Mouse (Mus musculus): ENCODE measurements around the gene Gm45062. TPM values are rescaled to one million over a fixed set of nuclear protein-coding genes. Genes with fewer than 3 reads are reported as not detected.

Gm45062 gene
- total and polyA plus RNA-seq, 2 experiments from 2014 or later, result 2.5 to 8.1 TPM

- no peaks in the 10 kb centered on the region for H3K4me1 ChIP-seq (ENCODE audit: insufficient read depth, low read length)
- H3K9me3 ChIP-seq (ENCODE audit: low read length), result no peaks in the 10 kb centered on the region
- TF ChIP-seq CTCF (IDR thresholded peaks at IDR 0.05), result no peak
- no peak for DNase-seq (ENCODE audit: low spot score)
- H3K9ac ChIP-seq (replicated peaks; ENCODE audit: low read length, poor library complexity, severe bottlenecking), result no peak overlapping the region
- H3K27me3 ChIP-seq (ENCODE audit: insufficient read depth, low read length), result no peaks in the 10 kb centered on the region
- WGBS, result 86% methylated on average over 7 of the region's 7 CpGs
- no peak overlapping the region for H3K4me3 ChIP-seq (ENCODE audit: low read depth, low read length)
- no peak overlapping the region for H3K4me2 ChIP-seq (ENCODE audit: low read depth, low read length, poor library complexity, severe bottlenecking)
- ATAC-seq (ENCODE audit: low FRiP score), result no peak
- no peak overlapping the region for H3K27ac ChIP-seq (ENCODE audit: low read depth, low read length)
- H3K36me3 ChIP-seq (ENCODE audit: insufficient read depth, low read length), result peaks cover 15% of the 10 kb centered on the region
These were observed 371.3 kb downstream of the Gm45062 start for GRCm38 (mm10) chr6:8630531-8630930.

GRCm38 (mm10) chr6:8631362-8631761 is 372.1 kb downstream of the Gm45062 start:
- ATAC-seq (ENCODE audit: low FRiP score) (no peak), DNase-seq (ENCODE audit: low spot score) (no peak)
- Histone ChIP-seq H3K27me3 (ENCODE audit: insufficient read depth, low read length) (no peaks in the 10 kb centered on the region), H3K4me3 (ENCODE audit: low read depth, low read length) (no peak overlapping the region), H3K9ac (replicated peaks; ENCODE audit: low read length, poor library complexity, severe bottlenecking) (no peak overlapping the region), H3K9me3 (ENCODE audit: low read length) (no peaks in the 10 kb centered on the region), H3K4me1 (ENCODE audit: insufficient read depth, low read length) (no peaks in the 10 kb centered on the region), H3K27ac (ENCODE audit: low read depth, low read length) (no peak overlapping the region), H3K36me3 (ENCODE audit: insufficient read depth, low read length) (peaks cover 15% of the 10 kb centered on the region), H3K4me2 (ENCODE audit: low read depth, low read length, poor library complexity, severe bottlenecking) (no peak overlapping the region)
- 77% methylated on average over 8 of the region's 8 CpGs for WGBS
- no peak for TF ChIP-seq CTCF (IDR thresholded peaks at IDR 0.05)

- H3K27ac ChIP-seq (ENCODE audit: low read depth, low read length), result no peak overlapping the region
- H3K36me3 ChIP-seq (ENCODE audit: insufficient read depth, low read length), result peaks cover 15% of the 10 kb centered on the region
- no peaks in the 10 kb centered on the region for H3K4me1 ChIP-seq (ENCODE audit: insufficient read depth, low read length)
- H3K4me3 ChIP-seq (ENCODE audit: low read depth, low read length), result no peak overlapping the region
- no peaks in the 10 kb centered on the region for H3K27me3 ChIP-seq (ENCODE audit: insufficient read depth, low read length)
- no peak overlapping the region for H3K4me2 ChIP-seq (ENCODE audit: low read depth, low read length, poor library complexity, severe bottlenecking)
- 77% methylated on average over 5 of the region's 5 CpGs for WGBS
- DNase-seq (ENCODE audit: low spot score), result no peak
- TF ChIP-seq CTCF (IDR thresholded peaks at IDR 0.05), result no peak
- H3K9me3 ChIP-seq (ENCODE audit: low read length), result no peaks in the 10 kb centered on the region
- H3K9ac ChIP-seq (replicated peaks; ENCODE audit: low read length, poor library complexity, severe bottlenecking), result no peak overlapping the region
- no peak for ATAC-seq (ENCODE audit: low FRiP score)
These were observed 372.9 kb downstream of the Gm45062 start for GRCm38 (mm10) chr6:8631986-8632632.

GRCm38 (mm10) chr6:8632701-8633100 is 373.5 kb downstream of the Gm45062 start:
- Histone ChIP-seq H3K27ac (ENCODE audit: low read depth, low read length) (no peak overlapping the region), H3K9me3 (ENCODE audit: low read length) (no peaks in the 10 kb centered on the region), H3K9ac (replicated peaks; ENCODE audit: low read length, poor library complexity, severe bottlenecking) (no peak overlapping the region), H3K4me2 (ENCODE audit: low read depth, low read length, poor library complexity, severe bottlenecking) (no peak overlapping the region), H3K27me3 (ENCODE audit: insufficient read depth, low read length) (no peaks in the 10 kb centered on the region), H3K4me1 (ENCODE audit: insufficient read depth, low read length) (no peaks in the 10 kb centered on the region), H3K36me3 (ENCODE audit: insufficient read depth, low read length) (peaks cover 15% of the 10 kb centered on the region), H3K4me3 (ENCODE audit: low read depth, low read length) (no peak overlapping the region)
- WGBS, result 95% methylated on average over 4 of the region's 4 CpGs
- no peak for ATAC-seq (ENCODE audit: low FRiP score)
- DNase-seq (ENCODE audit: low spot score), result no peak
- no peak for TF ChIP-seq CTCF (IDR thresholded peaks at IDR 0.05)

GRCm38 (mm10) chr6:8638122-8638521 is 378.9 kb downstream of the Gm45062 start:
- ATAC-seq (ENCODE audit: low FRiP score) (no peak), DNase-seq (ENCODE audit: low spot score) (no peak)
- TF ChIP-seq CTCF (IDR thresholded peaks at IDR 0.05), result no peak
- H3K27me3 ChIP-seq (ENCODE audit: insufficient read depth, low read length), result no peaks in the 10 kb centered on the region
- H3K4me1 ChIP-seq (ENCODE audit: insufficient read depth, low read length), result no peaks in the 10 kb centered on the region
- H3K4me3 ChIP-seq (ENCODE audit: low read depth, low read length), result no peak overlapping the region
- no peak overlapping the region for H3K27ac ChIP-seq (ENCODE audit: low read depth, low read length)
- no peaks in the 10 kb centered on the region for H3K9me3 ChIP-seq (ENCODE audit: low read length)
- WGBS, result 82% methylated on average over 4 of the region's 4 CpGs
- no peak overlapping the region for H3K4me2 ChIP-seq (ENCODE audit: low read depth, low read length, poor library complexity, severe bottlenecking)
- H3K36me3 ChIP-seq (ENCODE audit: insufficient read depth, low read length), result peaks cover 3% of the 10 kb centered on the region
- H3K9ac ChIP-seq (replicated peaks; ENCODE audit: low read length, poor library complexity, severe bottlenecking), result no peak overlapping the region

- no peak for TF ChIP-seq CTCF (IDR thresholded peaks at IDR 0.05)
- ATAC-seq (ENCODE audit: low FRiP score) (no peak), DNase-seq (ENCODE audit: low spot score) (no peak)
- Histone ChIP-seq H3K9me3 (ENCODE audit: low read length) (no peaks in the 10 kb centered on the region), H3K27me3 (ENCODE audit: insufficient read depth, low read length) (no peaks in the 10 kb centered on the region), H3K27ac (ENCODE audit: low read depth, low read length) (no peak overlapping the region), H3K36me3 (ENCODE audit: insufficient read depth, low read length) (peaks cover 3% of the 10 kb centered on the region), H3K4me2 (ENCODE audit: low read depth, low read length, poor library complexity, severe bottlenecking) (no peak overlapping the region), H3K4me3 (ENCODE audit: low read depth, low read length) (no peak overlapping the region), H3K9ac (replicated peaks; ENCODE audit: low read length, poor library complexity, severe bottlenecking) (no peak overlapping the region), H3K4me1 (ENCODE audit: insufficient read depth, low read length) (no peaks in the 10 kb centered on the region)
- 94% methylated on average over 4 of the region's 4 CpGs for WGBS
These were observed 379.6 kb downstream of the Gm45062 start for GRCm38 (mm10) chr6:8638899-8639298.

All from midbrain, postnatal 0 days (tissue).